Mouse (Mus musculus): ENCODE data around the gene Rgs19. TPM values are rescaled to one million over a fixed set of nuclear protein-coding genes. Genes with fewer than 3 reads are reported as not detected.

Rgs19 gene
- polyA plus RNA-seq, 1 experiment = 53.6 TPM

DNA sequence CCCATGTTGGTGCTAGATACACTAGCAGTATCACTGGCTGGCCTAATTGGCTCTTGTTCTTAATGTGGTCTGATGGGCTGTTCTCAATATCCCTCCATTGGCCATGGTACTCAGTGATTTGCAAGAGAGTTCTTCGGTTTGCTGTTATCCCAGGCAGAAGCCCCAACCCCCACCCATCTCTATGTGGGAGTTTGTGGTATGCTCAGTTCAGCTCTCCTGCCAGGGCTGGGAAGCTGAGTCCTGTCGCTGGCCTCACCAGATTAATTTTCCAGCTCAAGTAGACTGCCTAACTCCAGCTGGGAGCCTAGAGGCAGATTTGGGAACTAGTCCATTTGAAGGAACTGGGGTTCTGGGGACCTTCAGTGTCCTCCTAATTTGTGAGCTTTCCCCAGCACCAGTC is 36.3 kb downstream of the Rgs19 start:
- DNase-seq (ENCODE audit: extremely low spot score in 1 of 2, low spot score in 1 of 2) = no peak

DNA sequence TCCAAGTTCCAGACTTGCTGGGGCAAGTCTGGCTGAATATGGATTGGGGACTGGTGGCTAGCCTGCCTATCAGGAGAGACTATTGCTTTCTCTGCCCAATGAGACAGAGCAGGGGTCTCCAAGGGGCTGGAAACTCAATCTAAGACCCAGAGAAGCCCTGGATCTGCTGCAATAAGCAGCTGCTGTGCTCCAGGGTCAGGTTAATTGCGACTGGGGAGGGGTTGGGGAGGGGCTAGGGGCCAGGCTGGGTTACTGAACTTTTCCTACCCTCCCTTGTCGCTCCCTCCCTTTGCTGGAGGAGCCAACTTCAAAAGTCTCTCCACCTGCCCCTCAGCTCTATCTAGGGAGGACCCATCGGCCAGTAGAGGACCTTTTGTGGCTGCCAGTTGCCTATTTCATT is 37.0 kb downstream of the Rgs19 start, which contains the start of gene Gm29797:
Gene Gm29797 (plus strand): TSS at position 301 of the 400 bp plus-strand sequence.
- no peak for DNase-seq (ENCODE audit: extremely low spot score in 1 of 2, low spot score in 1 of 2)

- DNase-seq (ENCODE audit: extremely low spot score in 1 of 2, low spot score in 1 of 2) = no peak
These were observed 40.3 kb downstream of the Rgs19 start for GRCm38 (mm10) chr2:181653523-181653922.

- DNase-seq (ENCODE audit: extremely low spot score in 1 of 2, low spot score in 1 of 2) = no peak
These were observed 40.7 kb downstream of the Rgs19 start for GRCm38 (mm10) chr2:181653065-181653464.

- no peak for DNase-seq (ENCODE audit: extremely low spot score in 1 of 2, low spot score in 1 of 2)
These were observed 44.9 kb downstream of the Rgs19 start for GRCm38 (mm10) chr2:181648926-181649325.

GRCm38 (mm10) chr2:181646626-181647472 is 46.9 kb downstream of the Rgs19 start:
- DNase-seq (ENCODE audit: extremely low spot score in 1 of 2, low spot score in 1 of 2) = no peak

DNA sequence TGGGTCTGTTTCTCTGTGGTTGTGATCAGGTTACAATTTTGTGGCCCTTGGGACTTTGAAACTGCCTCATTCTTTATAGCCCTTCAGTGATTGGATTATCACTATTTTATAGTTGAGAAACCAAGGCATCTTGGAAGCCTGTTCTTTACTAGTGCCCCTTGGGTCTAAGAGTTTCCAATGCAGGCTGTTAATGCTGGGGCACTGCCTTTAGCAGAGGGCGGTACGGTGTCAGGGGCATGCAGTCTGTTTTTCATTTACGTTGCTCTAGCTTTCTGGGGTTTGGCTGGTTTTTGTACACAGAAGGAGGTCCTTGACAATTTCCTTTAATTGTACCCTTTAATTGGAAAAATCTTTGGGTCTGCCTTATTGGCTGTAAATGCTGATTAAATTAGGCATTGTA is 48.1 kb downstream of the Rgs19 start:
- DNase-seq (ENCODE audit: extremely low spot score in 1 of 2, low spot score in 1 of 2) = no peak

DNA sequence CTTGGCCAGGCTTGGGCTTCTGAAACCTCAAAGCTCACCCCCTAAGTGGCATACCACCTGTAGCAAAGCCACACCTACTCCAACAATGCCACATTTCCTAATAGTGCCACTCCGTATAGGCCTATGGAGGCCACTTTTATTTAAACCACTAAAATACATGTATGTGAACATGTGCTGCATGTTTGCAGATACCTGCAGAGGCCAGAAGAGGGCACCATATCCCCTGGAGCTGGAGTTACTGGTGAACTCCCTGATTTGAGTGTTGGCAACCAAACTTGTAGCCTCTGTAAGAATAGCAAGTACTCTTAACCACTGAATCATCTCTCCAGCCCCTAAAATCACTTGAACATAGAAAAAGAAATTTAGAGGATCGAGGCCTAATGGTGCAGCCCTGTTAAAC is 49.4 kb downstream of the Rgs19 start:
- DNase-seq (ENCODE audit: extremely low spot score in 1 of 2, low spot score in 1 of 2) = peak in 1 of 2 experiments; percentile 52

Other genes with a start within 250 kb of the Rgs19 start
- 6.6 and 6.9 TPM in 2 replicates for gene Zbtb46, start 234.6 kb downstream of the Rgs19 start, polyA plus RNA-seq (2012; rRNA removed)
- not detected in 2 replicates for gene Abhd16b, start 200.8 kb downstream of the Rgs19 start, polyA plus RNA-seq (2012; rRNA removed)
- gene Tpd52l2, start 196.8 kb downstream of the Rgs19 start, polyA plus RNA-seq (2012; rRNA removed) = 115 and 118 TPM in 2 replicates
- 139 and 171 TPM in 2 replicates for gene Dnajc5, start 173.5 kb downstream of the Rgs19 start, polyA plus RNA-seq (2012; rRNA removed)
- gene Uckl1, start 109.1 kb downstream of the Rgs19 start, polyA plus RNA-seq (2012; rRNA removed) = 125 and 149 TPM in 2 replicates
- 35.7 and 38.0 TPM in 2 replicates for gene Prpf6, start 102.1 kb downstream of the Rgs19 start, polyA plus RNA-seq (2012; rRNA removed)
- gene Zfp512b, start 101.2 kb downstream of the Rgs19 start, polyA plus RNA-seq (2012; rRNA removed) = 76.7 and 101 TPM in 2 replicates
- gene Samd10, start 94.8 kb downstream of the Rgs19 start, polyA plus RNA-seq (2012; rRNA removed) = 30.1 and 30.6 TPM in 2 replicates
- not detected in 2 replicates for gene Gm29797, start 36.9 kb downstream of the Rgs19 start, polyA plus RNA-seq (2012; rRNA removed)
- gene Sox18, start 22.3 kb downstream of the Rgs19 start, polyA plus RNA-seq (2012; rRNA removed) = 20.4 and 22.5 TPM in 2 replicates
- gene Tcea2, start 13.7 kb downstream of the Rgs19 start, polyA plus RNA-seq (2012; rRNA removed) = 155 and 160 TPM in 2 replicates
- gene Lkaaear1, start 4.5 kb upstream of the Rgs19 start, polyA plus RNA-seq (2012; rRNA removed) = not detected in 2 replicates
- gene Oprl1, start 21.0 kb upstream of the Rgs19 start, polyA plus RNA-seq (2012; rRNA removed) = 26.4 and 34.4 TPM in 2 replicates
- 15.6 and 16.9 TPM in 2 replicates for gene Myt1, start 69.4 kb upstream of the Rgs19 start, polyA plus RNA-seq (2012; rRNA removed)
- 74.7 and 88.9 TPM in 2 replicates for gene Pcmtd2, start 143.9 kb upstream of the Rgs19 start, polyA plus RNA-seq (2012; rRNA removed)
- 27.8 and 30.5 TPM in 2 replicates for gene Polr3k, start 170.4 kb upstream of the Rgs19 start, polyA plus RNA-seq (2012; rRNA removed)